Mouse (Mus musculus): ENCODE measurements at regions not wholly inside any gene's neighbourhood (a gene's known extent, or its start where the extent isn't known, plus 50 kb on each side); places are given as distances from the start of the nearest gene placed in this dataset.
A peak's percentile ranks its signal among the peaks of the same experiment; 100 is the strongest.

- H3K4me1 ChIP-seq (replicated peaks) = 0 out of 2 replicates have a peak, but pooled peaks cover 6% of the 10 kb centered on the region
- H3K27ac ChIP-seq (replicated peaks) = no peak overlapping the region
- no peak overlapping the region for H3K9ac ChIP-seq
- 17% methylated on average over 13 of the region's 13 CpGs for WGBS (ENCODE audit: insufficient replicate concordance)
- no peaks in the 10 kb centered on the region for H3K9me3 ChIP-seq (replicated peaks)
- H3K4me2 ChIP-seq = no peak overlapping the region
- no peaks in the 10 kb centered on the region for H3K27me3 ChIP-seq
- H3K4me3 ChIP-seq (replicated peaks) = no peak overlapping the region
- H3K36me3 ChIP-seq (replicated peaks) = no peaks in the 10 kb centered on the region
- ATAC-seq (ENCODE audit: insufficient read depth) = peak; percentile 74
Observed at GRCm38 (mm10) chr16:89675009-89675785, 104.2 kb upstream of the Krtap11-1 start.

GRCm38 (mm10) chr16:89674159-89674902 is 103.3 kb upstream of the Krtap11-1 start:
- no peaks in the 10 kb centered on the region for H3K36me3 ChIP-seq (replicated peaks)
- H3K9me3 ChIP-seq (replicated peaks) = no peaks in the 10 kb centered on the region
- WGBS (ENCODE audit: insufficient replicate concordance) = 73% methylated on average over 16 of the region's 16 CpGs
- no peak overlapping the region for H3K4me2 ChIP-seq
- H3K27me3 ChIP-seq = no peaks in the 10 kb centered on the region
- H3K4me1 ChIP-seq (replicated peaks) = 0 out of 2 replicates have a peak, but pooled peaks cover 6% of the 10 kb centered on the region
- H3K4me3 ChIP-seq (replicated peaks) = no peak overlapping the region
- no peak overlapping the region for H3K9ac ChIP-seq
- no peak for ATAC-seq (ENCODE audit: insufficient read depth)
- H3K27ac ChIP-seq (replicated peaks) = no peak overlapping the region

GRCm38 (mm10) chr16:89671188-89671726 is 100.3 kb upstream of the Krtap11-1 start:
- WGBS (ENCODE audit: insufficient replicate concordance) = 69% methylated on average over 9 of the region's 9 CpGs
- Histone ChIP-seq H3K36me3 (replicated peaks) (no peaks in the 10 kb centered on the region), H3K9ac (no peak overlapping the region), H3K4me1 (replicated peaks) (0 out of 2 replicates have a peak, but pooled peaks cover 6% of the 10 kb centered on the region), H3K27me3 (no peaks in the 10 kb centered on the region), H3K9me3 (replicated peaks) (no peaks in the 10 kb centered on the region), H3K4me2 (no peak overlapping the region), H3K4me3 (replicated peaks) (no peak overlapping the region), H3K27ac (replicated peaks) (no peak overlapping the region)
- ATAC-seq (ENCODE audit: insufficient read depth) = no peak

- Histone ChIP-seq H3K9ac (no peak overlapping the region), H3K9me3 (replicated peaks) (no peaks in the 10 kb centered on the region), H3K4me2 (no peak overlapping the region), H3K4me1 (replicated peaks) (no peaks in the 10 kb centered on the region), H3K4me3 (replicated peaks) (no peak overlapping the region), H3K36me3 (replicated peaks) (no peaks in the 10 kb centered on the region), H3K27me3 (no peaks in the 10 kb centered on the region), H3K27ac (replicated peaks) (no peak overlapping the region)
- no peak for ATAC-seq (ENCODE audit: insufficient read depth)
- WGBS (ENCODE audit: insufficient replicate concordance) = 55% methylated on average over 2 of the region's 2 CpGs
Observed at GRCm38 (mm10) chr16:89660071-89660470, 89.1 kb upstream of the Krtap11-1 start.

GRCm38 (mm10) chr16:89656036-89656435 is 85.1 kb upstream of the Krtap11-1 start:
- Histone ChIP-seq H3K27ac (replicated peaks) (no peak overlapping the region), H3K4me3 (replicated peaks) (no peak overlapping the region), H3K9ac (no peak overlapping the region), H3K4me2 (no peak overlapping the region), H3K27me3 (no peaks in the 10 kb centered on the region), H3K36me3 (replicated peaks) (no peaks in the 10 kb centered on the region), H3K4me1 (replicated peaks) (no peaks in the 10 kb centered on the region), H3K9me3 (replicated peaks) (no peaks in the 10 kb centered on the region)
- no peak for ATAC-seq (ENCODE audit: insufficient read depth)
- 75% methylated on average over 3 of the region's 3 CpGs for WGBS (ENCODE audit: insufficient replicate concordance)

GRCm38 (mm10) chr16:89648651-89649050 is 77.7 kb upstream of the Krtap11-1 start:
- H3K27me3 ChIP-seq = no peaks in the 10 kb centered on the region
- WGBS (ENCODE audit: insufficient replicate concordance) = 54% methylated on average over 4 of the region's 4 CpGs
- H3K4me1 ChIP-seq (replicated peaks) = no peaks in the 10 kb centered on the region
- no peak for ATAC-seq (ENCODE audit: insufficient read depth)
- no peaks in the 10 kb centered on the region for H3K36me3 ChIP-seq (replicated peaks)
- H3K4me3 ChIP-seq (replicated peaks) = no peak overlapping the region
- H3K9ac ChIP-seq = no peak overlapping the region
- no peak overlapping the region for H3K27ac ChIP-seq (replicated peaks)
- no peaks in the 10 kb centered on the region for H3K9me3 ChIP-seq (replicated peaks)
- H3K4me2 ChIP-seq = no peak overlapping the region

GRCm38 (mm10) chr16:89633917-89634601 is 63.1 kb upstream of the Krtap11-1 start:
- Histone ChIP-seq H3K36me3 (replicated peaks) (no peaks in the 10 kb centered on the region), H3K9me3 (replicated peaks) (no peaks in the 10 kb centered on the region), H3K27ac (replicated peaks) (no peak overlapping the region), H3K4me3 (replicated peaks) (no peak overlapping the region), H3K9ac (no peak overlapping the region), H3K4me1 (replicated peaks) (no peaks in the 10 kb centered on the region), H3K4me2 (no peak overlapping the region), H3K27me3 (no peaks in the 10 kb centered on the region)
- no peak for ATAC-seq (ENCODE audit: insufficient read depth)
- 57% methylated on average over 9 of the region's 9 CpGs for WGBS (ENCODE audit: insufficient replicate concordance)

- Histone ChIP-seq H3K4me1 (replicated peaks) (no peaks in the 10 kb centered on the region), H3K27me3 (no peaks in the 10 kb centered on the region), H3K36me3 (replicated peaks) (no peaks in the 10 kb centered on the region), H3K4me3 (replicated peaks) (no peak overlapping the region), H3K4me2 (no peak overlapping the region), H3K9ac (no peak overlapping the region), H3K9me3 (replicated peaks) (no peaks in the 10 kb centered on the region), H3K27ac (replicated peaks) (no peak overlapping the region)
- 66% methylated on average over 6 of the region's 6 CpGs for WGBS (ENCODE audit: insufficient replicate concordance)
- no peak for ATAC-seq (ENCODE audit: insufficient read depth)
Observed at GRCm38 (mm10) chr16:89632114-89632622, 61.2 kb upstream of the Krtap11-1 start.

GRCm38 (mm10) chr16:89631396-89632113 is 60.6 kb upstream of the Krtap11-1 start:
- no peaks in the 10 kb centered on the region for H3K36me3 ChIP-seq (replicated peaks)
- no peak overlapping the region for H3K4me3 ChIP-seq (replicated peaks)

GRCm38 (mm10) chr16:89625710-89626109 is 54.7 kb upstream of the Krtap11-1 start:
- Histone ChIP-seq H3K27me3 (no peaks in the 10 kb centered on the region), H3K4me1 (replicated peaks) (no peaks in the 10 kb centered on the region), H3K4me3 (replicated peaks) (no peak overlapping the region), H3K27ac (replicated peaks) (no peak overlapping the region), H3K9me3 (replicated peaks) (no peaks in the 10 kb centered on the region), H3K36me3 (replicated peaks) (no peaks in the 10 kb centered on the region), H3K9ac (no peak overlapping the region), H3K4me2 (no peak overlapping the region)
- ATAC-seq (ENCODE audit: insufficient read depth) = no peak
- WGBS (ENCODE audit: insufficient replicate concordance) = 59% methylated on average over 12 of the region's 12 CpGs

More at GRCm38 (mm10) chr16:89631396-89632113, 60.6 kb upstream of the Krtap11-1 start:
- Histone ChIP-seq H3K4me1 (replicated peaks) (no peaks in the 10 kb centered on the region), H3K9me3 (replicated peaks) (no peaks in the 10 kb centered on the region), H3K27ac (replicated peaks) (no peak overlapping the region), H3K4me2 (no peak overlapping the region), H3K9ac (no peak overlapping the region), H3K27me3 (no peaks in the 10 kb centered on the region)
- 73% methylated on average over 9 of the region's 9 CpGs for WGBS (ENCODE audit: insufficient replicate concordance)
- ATAC-seq (ENCODE audit: insufficient read depth) = no peak
